Mouse (Mus musculus) limb, embryonic 13.5 days (tissue): ENCODE data around the gene Rubcn. TPM values are rescaled to one million over a fixed set of nuclear protein-coding genes. Genes with fewer than 3 reads are reported as not detected.

Experiments used
- ATAC-seq: fragments of 200-750 bp; cut with Nextera tagmentation; 2 replicates; pipeline ENCODE4 v1.8.0; 2017; ENCODE audit warnings: low read depth, moderate number of reproducible peaks, moderate TSS enrichment; ENCODE audit not compliant: low FRiP score
- H3K27ac ChIP-seq: fragments of 300-500 bp; sonication (generic); 2 replicates; pipeline ENCODE4 v1.5.1; 2015; ENCODE audit warnings: inconsistent platforms, mild to moderate bottlenecking, moderate library complexity
- H3K27me3 ChIP-seq: fragments of 300-500 bp; sonication (generic); 2 replicates; pipeline ENCODE4 v1.6.1; 2015; ENCODE audit warnings: mild to moderate bottlenecking, inconsistent platforms
- H3K36me3 ChIP-seq: fragments of 300-500 bp; sonication (generic); 2 replicates; pipeline ENCODE4 v1.6.1; 2015; ENCODE audit warnings: inconsistent platforms, mild to moderate bottlenecking, moderate library complexity
- H3K4me1 ChIP-seq: fragments of 300-500 bp; sonication (generic); 2 replicates; pipeline ENCODE4 v1.6.1; 2015; ENCODE audit warnings: inconsistent platforms
- H3K4me2 ChIP-seq: fragments of 300-500 bp; sonication (generic); replicated peaks from 2 replicates; pipeline ENCODE4 v1.6.1; 2015; ENCODE audit warnings: inconsistent platforms, mild to moderate bottlenecking, moderate library complexity
- H3K4me3 ChIP-seq: fragments of 300-500 bp; sonication (generic); 2 replicates; pipeline ENCODE4 v1.5.1; 2015; ENCODE audit warnings: moderate library complexity, mild to moderate bottlenecking, inconsistent platforms
- H3K9ac ChIP-seq: fragments of 300-500 bp; sonication (generic); 2 replicates; pipeline ENCODE4 v1.6.1; 2015; ENCODE audit warnings: mild to moderate bottlenecking, inconsistent platforms
- H3K9me3 ChIP-seq: fragments of 300-500 bp; sonication (generic); 2 replicates; pipeline ENCODE4 v1.6.1; 2016; ENCODE audit warnings: inconsistent platforms
- WGBS: fragments of 180-500 bp; shearing (Covaris S2); methylation state at CpG from one replicate; pipeline ENCODE4 v1.1.7; 2015; 5-methylcytosine and 5-hydroxymethylcytosine counted together
- polyA plus RNA-seq: library from polyadenylated mRNA; unstranded; fragments of >200 nt; fragmentation: Nextera tagmentation; extraction: Ambion mirVana; gene quantifications from 2 replicates; pipeline ENCODE4 v1.2.1, GENCODE M21; 2015

Rubcn gene
- polyA plus RNA-seq, 1 experiment from 2014 or later: 18.9 TPM

GRCm38 (mm10) chr16:32778956-32779355 is 98.6 kb downstream of the Rubcn start:
- Histone ChIP-seq H3K9ac (no peak overlapping the region), H3K27me3 (peaks cover 3% of the 10 kb centered on the region; the same call in 1 of the 2 replicates), H3K36me3 (no peaks in the 10 kb centered on the region), H3K4me1 (no peaks in the 10 kb centered on the region), H3K4me2 (no peak overlapping the region), H3K9me3 (no peaks in the 10 kb centered on the region), H3K27ac (no peak overlapping the region), H3K4me3 (no peak overlapping the region)
- no peak for ATAC-seq
- WGBS: 71% methylated on average over 8 of the region's 8 CpGs

DNA sequence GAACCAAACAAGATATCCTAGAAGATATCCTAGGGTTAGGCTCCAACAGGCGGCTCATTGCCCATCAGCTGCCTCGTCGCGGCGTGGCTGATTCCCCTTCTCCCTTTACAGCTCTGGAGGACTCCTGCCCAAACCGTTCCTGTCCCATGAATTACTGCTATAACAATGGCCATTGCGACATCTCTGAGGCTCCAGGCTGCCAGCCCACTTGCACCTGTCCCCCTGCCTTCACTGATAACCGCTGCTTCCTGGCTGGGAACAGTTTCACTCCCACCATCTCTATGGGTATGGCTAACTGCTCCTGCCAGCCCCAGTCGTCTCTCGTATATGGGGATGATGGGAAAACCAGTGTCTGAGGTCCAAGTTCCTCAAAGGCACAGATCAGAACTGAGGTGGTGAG is 100.9 kb downstream of the Rubcn start:
- Histone ChIP-seq H3K9me3 (no peaks in the 10 kb centered on the region), H3K4me3 (no peak overlapping the region), H3K36me3 (no peaks in the 10 kb centered on the region), H3K9ac (no peak overlapping the region), H3K27ac (no peak overlapping the region), H3K4me1 (no peaks in the 10 kb centered on the region), H3K27me3 (peaks cover 3% of the 10 kb centered on the region; the same call in 1 of the 2 replicates), H3K4me2 (no peak overlapping the region)
- ATAC-seq: no peak
- 79% methylated on average over 10 of the region's 10 CpGs for WGBS

Other genes with a start within 250 kb of the Rubcn start
- gene Tnk2, start 233.9 kb downstream of the Rubcn start, polyA plus RNA-seq: 12.2 and 12.8 TPM in 2 replicates
- gene Muc4, start 141.9 kb downstream of the Rubcn start, polyA plus RNA-seq: not detected in 2 replicates
- not detected in 2 replicates for gene Muc20, start 80.3 kb downstream of the Rubcn start, polyA plus RNA-seq
- gene Smbd1, start 67.3 kb downstream of the Rubcn start, polyA plus RNA-seq: not detected in 2 replicates
- 111 and 112 TPM in 2 replicates for gene Fyttd1, start 266 bp downstream of the Rubcn start, polyA plus RNA-seq
- gene Lrch3, start 36.3 kb upstream of the Rubcn start, polyA plus RNA-seq: 31.2 and 36.7 TPM in 2 replicates
- gene Iqcg, start 178.5 kb upstream of the Rubcn start, polyA plus RNA-seq: 2.0 and 2.7 TPM in 2 replicates
- 915 and 966 TPM in 2 replicates for gene Rpl35a, start 178.7 kb upstream of the Rubcn start, polyA plus RNA-seq
- 3.4 and 4.0 TPM in 2 replicates for gene Lmln, start 184.8 kb upstream of the Rubcn start, polyA plus RNA-seq